Comparison of ENCODE assay signal across 8 mouse cellular contexts in the genomic region with DNA sequence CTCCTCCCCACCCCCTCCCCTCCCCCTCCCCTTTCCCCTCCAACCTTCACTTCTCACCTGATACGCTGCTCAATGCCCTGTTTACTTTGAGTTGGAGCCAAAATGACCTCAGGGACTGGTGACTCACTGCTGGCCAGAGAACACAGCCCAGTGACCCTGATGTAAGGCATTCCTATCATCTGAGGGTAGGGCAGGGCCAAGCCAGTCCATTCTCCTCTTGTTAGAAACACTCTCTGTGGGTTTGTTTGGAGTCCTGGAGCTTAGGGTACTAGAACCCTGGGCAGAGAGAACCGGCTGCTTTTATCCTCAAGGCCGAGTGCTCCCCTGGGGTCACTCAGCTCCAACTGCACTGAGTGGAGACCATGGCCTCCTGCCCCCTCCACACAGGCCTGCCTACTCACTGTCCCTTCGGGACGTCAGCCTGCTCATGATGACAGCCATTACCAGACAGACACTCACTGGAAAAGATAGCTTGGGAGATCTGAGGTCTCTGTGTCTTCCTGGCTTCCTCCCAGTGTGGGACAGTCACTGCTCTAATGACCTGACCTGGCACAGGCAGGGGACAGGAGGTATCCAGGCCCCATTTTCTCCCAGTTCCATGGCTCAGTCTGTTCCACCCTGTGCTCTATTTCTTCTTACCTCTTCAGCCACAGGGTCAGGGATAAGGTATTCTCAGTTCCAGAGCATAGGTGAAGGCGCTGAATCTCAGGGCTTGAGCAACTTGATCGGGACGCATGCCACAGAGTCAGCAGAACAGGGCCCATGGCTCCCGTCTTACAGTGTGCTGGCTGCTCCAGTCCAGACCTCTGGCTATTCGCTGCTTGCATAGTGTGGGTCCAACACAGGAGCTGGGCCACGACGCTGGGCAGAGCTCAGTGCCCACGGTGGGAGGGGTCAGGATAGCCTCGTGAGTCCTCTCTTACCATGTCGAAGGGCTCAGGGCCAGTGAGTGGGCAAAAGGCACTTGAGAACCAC.
DNase-seq lines count a peak whose midpoint lies in the region; ATAC-seq lines count a peak whose summit lies in the region.

No protein-coding gene starts in this region.

- no peaks in the 10 kb centered on the region for H3K36me3 ChIP-seq in kidney, embryonic 15.5 days

- no peaks in the 10 kb centered on the region for H3K9me3 ChIP-seq in kidney, embryonic 15.5 days (replicated peaks)

- DNase-seq in testis, postnatal 14 days (ENCODE audit: low spot score), result peak; percentile 42
- no peak for DNase-seq in testis, postnatal 10 days (ENCODE audit: low spot score)
- peak; percentile 77 to 86 for DNase-seq in heart, adult 18-20 months
- peak; percentile 87 for DNase-seq in lung, postnatal 10 days
- DNase-seq in cerebellum, adult 8-10 months, result no peak
- no peak for DNase-seq in cerebellum, postnatal 10 days
- DNase-seq in thymus, postnatal 0 days (ENCODE audit: low spot score), result no peak

- no peak overlapping the region for H3K9ac ChIP-seq in kidney, embryonic 15.5 days

- H3K4me1 ChIP-seq in kidney, embryonic 15.5 days, result peaks cover 57% of the 10 kb centered on the region

- WGBS in kidney, embryonic 15.5 days, result 64% methylated on average over 15 of the region's 15 CpGs

- H3K4me3 ChIP-seq in kidney, embryonic 15.5 days (replicated peaks), result no peak overlapping the region

- H3K4me2 ChIP-seq in kidney, embryonic 15.5 days, result no peak overlapping the region

- H3K27me3 ChIP-seq in kidney, embryonic 15.5 days, result no peaks in the 10 kb centered on the region

- peak; percentile 63 for ATAC-seq in kidney, embryonic 15.5 days (replicated peaks; ENCODE audit: low FRiP score)

- H3K27ac ChIP-seq in kidney, embryonic 15.5 days, result peak overlapping the region; percentile 63; the same call in 1 of the 2 replicates

Comparison
In these comparisons a context has a peak if more than half of its experiments do, and no peak if none do; other contexts are left out.
1. DNase-seq: peak in testis, postnatal 14 days (single experiment), heart, adult 18-20 months (2 of 2) and lung, postnatal 10 days (single experiment); none in testis, postnatal 10 days (single experiment), cerebellum, adult 8-10 months (single experiment), cerebellum, postnatal 10 days (0 of 2) and thymus, postnatal 0 days (single experiment).